9 mouse cellular contexts compared by ENCODE assay signal in the genomic region with DNA sequence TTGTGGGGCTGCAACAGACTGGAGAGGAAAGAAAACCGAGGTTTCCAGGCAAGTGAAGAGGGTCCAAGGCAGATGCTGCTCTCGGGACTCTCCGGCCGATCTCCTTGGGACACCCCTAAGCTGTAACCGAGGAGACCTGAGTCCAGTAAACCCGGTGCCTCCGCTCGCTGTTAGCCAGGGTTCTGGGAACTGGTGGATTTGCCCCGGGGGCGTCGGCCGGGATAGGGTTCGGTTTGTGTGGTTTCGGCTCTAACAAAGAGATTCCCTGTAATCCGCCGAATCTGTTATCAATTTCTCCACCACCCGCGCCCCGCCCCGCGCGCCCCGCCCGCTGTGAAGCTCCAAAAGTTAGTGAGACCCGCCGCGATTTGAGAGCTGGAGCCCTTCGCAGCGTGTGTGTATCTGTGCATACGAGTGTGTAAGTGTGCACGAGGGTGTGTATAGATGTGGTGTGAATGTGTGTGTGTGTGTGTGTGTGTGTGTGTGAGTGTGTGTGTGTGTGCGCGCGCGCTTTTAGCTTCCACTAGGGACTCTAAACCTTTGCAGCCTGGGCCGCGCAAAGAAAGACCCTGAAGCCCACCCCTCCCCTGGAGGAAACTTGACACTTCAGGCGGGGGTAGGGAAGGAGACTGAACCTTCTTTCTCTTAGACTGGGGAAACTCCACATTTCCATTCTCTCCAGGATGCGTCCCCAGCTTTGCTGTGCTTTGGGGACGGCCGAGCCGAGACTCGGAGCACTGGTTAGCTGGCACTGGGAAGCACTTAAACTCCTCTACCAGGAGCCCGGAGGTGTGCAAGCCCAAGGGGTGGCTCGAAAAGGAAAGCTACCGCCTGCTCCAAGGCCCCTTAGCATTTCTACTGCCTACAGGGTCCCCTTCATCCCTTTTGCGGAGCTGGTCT. TPM values are rescaled to one million over a fixed set of nuclear protein-coding genes. Genes with fewer than 3 reads are reported as not detected.
DNase-seq lines count a peak whose midpoint lies in the region; ATAC-seq and TF ChIP-seq lines count a peak whose summit lies in the region.
"Had no signal": no experiment of that assay in that cellular context is flagged by ENCODE, and none has a peak within 500 bp of the region (broad histone marks: within the 10 kb centered on the region; RNA-seq: fewer than 3 reads in every experiment).

No protein-coding gene starts in this region.

- peak overlapping the region; percentile 92 for H3K4me2 ChIP-seq in heart, embryonic 12.5 days
- peak overlapping the region; percentile 82 for H3K4me2 ChIP-seq in limb, embryonic 14.5 days (replicated peaks; ENCODE audit: low read depth, low read length, severe bottlenecking)

- no peak for TF ChIP-seq CTCF in cerebellum, adult 2 months (IDR thresholded peaks at IDR 0.05; ENCODE audit: borderline replicate concordance, insufficient read depth, low read depth, low read length)

- no peaks in the 10 kb centered on the region for H3K9me3 ChIP-seq in heart, embryonic 12.5 days (replicated peaks)
- no peaks in the 10 kb centered on the region for H3K9me3 ChIP-seq in limb, embryonic 14.5 days (ENCODE audit: control insufficient read depth, low read length)

- 2% methylated on average over 47 of the region's 47 CpGs for WGBS in cerebellum, adult 2 months
- 1% methylated on average over 47 of the region's 47 CpGs for WGBS in heart, embryonic 12.5 days
- WGBS in limb, embryonic 14.5 days: 1% methylated on average over 37 of the region's 47 CpGs

- no peak for ATAC-seq in heart, embryonic 12.5 days (ENCODE audit: insufficient number of reproducible peaks, low FRiP score)
- ATAC-seq in limb, embryonic 14.5 days (ENCODE audit: low FRiP score, low read depth): peak; percentile 35

- DNase-seq in cerebellum, adult 2 months: peak in 1 of 2 experiments; percentile 16
- DNase-seq in cerebellum, adult 11 months: no peak
- peak; percentile 42 for DNase-seq in right cerebral cortex, postnatal 4 days
- no peak for DNase-seq in right cerebral cortex, postnatal 14 days
- peak; percentile 82 for DNase-seq in limb, embryonic 14.5 days (ENCODE audit: low spot score)
- DNase-seq in retina, embryonic 14.5 days (ENCODE audit: low spot score): peak; percentile 43
- DNase-seq in cerebellum, adult 9-10 months: no peak

- H3K27me3 ChIP-seq in cerebellum, adult 2 months (ENCODE audit: control insufficient read depth, insufficient read depth, low read length): peaks cover 6% of the 10 kb centered on the region; the same call in 1 of the 2 replicates
- no peaks in the 10 kb centered on the region for H3K27me3 ChIP-seq in heart, embryonic 12.5 days (replicated peaks)
- H3K27me3 ChIP-seq in limb, embryonic 14.5 days (ENCODE audit: control insufficient read depth, insufficient read depth, low read length): no peaks in the 10 kb centered on the region

- peak overlapping the region; percentile 16 for H3K4me3 ChIP-seq in cerebellum, adult 2 months (replicated peaks; ENCODE audit: insufficient read depth, low read depth, low read length)
- peak overlapping the region; percentile 79 for H3K4me3 ChIP-seq in heart, embryonic 12.5 days
- H3K4me3 ChIP-seq in limb, embryonic 14.5 days (replicated peaks; ENCODE audit: low read length): peak overlapping the region; percentile 87

- no peak for TF ChIP-seq POLR2A in cerebellum, adult 2 months (IDR thresholded peaks at IDR 0.05; ENCODE audit: borderline replicate concordance, insufficient read depth, low read length)
- TF ChIP-seq POLR2A in limb, embryonic 14.5 days (IDR thresholded peaks at IDR 0.05; ENCODE audit: borderline replicate concordance, extremely low read depth, insufficient read depth, insufficient read length): 0 out of 2 replicates have a peak, but pooled peaks have one; percentile 26

- no peak overlapping the region for H3K27ac ChIP-seq in cerebellum, adult 2 months (ENCODE audit: insufficient read depth, low read length)
- no peak overlapping the region for H3K27ac ChIP-seq in heart, embryonic 12.5 days (ENCODE audit: poor library complexity, severe bottlenecking)
- peak overlapping the region; percentile 99 for H3K27ac ChIP-seq in limb, embryonic 14.5 days (replicated peaks; ENCODE audit: low read depth, low read length)
- H3K27ac ChIP-seq: liver, embryonic 14.5 days had no signal

- peaks cover 19% of the 10 kb centered on the region for H3K36me3 ChIP-seq in heart, embryonic 12.5 days
- peaks cover 56% of the 10 kb centered on the region for H3K36me3 ChIP-seq in limb, embryonic 14.5 days (ENCODE audit: control insufficient read depth, insufficient read depth, low read length)

- peak overlapping the region; percentile 78 for H3K9ac ChIP-seq in heart, embryonic 12.5 days
- peak overlapping the region; percentile 98 for H3K9ac ChIP-seq in limb, embryonic 14.5 days (ENCODE audit: low read depth, low read length, severe bottlenecking)
- H3K9ac ChIP-seq: liver, embryonic 14.5 days had no signal

- peaks cover 7% of the 10 kb centered on the region; the same call in 1 of the 2 replicates for H3K4me1 ChIP-seq in cerebellum, adult 2 months (ENCODE audit: control insufficient read depth, insufficient read depth, low read length)
- H3K4me1 ChIP-seq in heart, embryonic 12.5 days (replicated peaks): peaks cover 28% of the 10 kb centered on the region
- peaks cover 5% of the 10 kb centered on the region for H3K4me1 ChIP-seq in limb, embryonic 14.5 days (ENCODE audit: control insufficient read depth, insufficient read depth, low read length)

RNA-seq across cellular contexts. Expression of a gene that starts 5.1 kb away (rescaled TPM):
- 3.8 and 4.5 TPM in 2 replicates for polyA plus RNA-seq in cerebellum, adult 2 months (2012; rRNA removed)
- polyA plus RNA-seq in heart, embryonic 12.5 days (2016; fragmentation: Nextera tagmentation; extraction: Ambion mirVana): 40.6 and 47.4 TPM in 2 replicates
- 103 and 115 TPM in 2 replicates for polyA plus RNA-seq in limb, embryonic 14.5 days (2012; rRNA removed)
- 108 and 131 TPM in 2 replicates for polyA plus RNA-seq in limb, embryonic 14.5 days (2014; fragmentation: Nextera tagmentation; extraction: Ambion mirVana)

Comparison
In these comparisons a context has a peak if more than half of its experiments do, and no peak if none do; other contexts are left out.
1. DNase-seq: peak in right cerebral cortex, postnatal 4 days (single experiment), limb, embryonic 14.5 days (single experiment) and retina, embryonic 14.5 days (single experiment); none in cerebellum, adult 11 months (single experiment), right cerebral cortex, postnatal 14 days (single experiment) and cerebellum, adult 9-10 months (single experiment).
2. H3K4me3 ChIP-seq: peak in every context shown above with its lines; median percentile 87 in limb, embryonic 14.5 days; 79 in heart, embryonic 12.5 days; 16 in cerebellum, adult 2 months.